Mouse (Mus musculus) layer of hippocampus, postnatal 10 days (tissue): ENCODE results near the gene Wdr35. TPM values are rescaled to one million over a fixed set of nuclear protein-coding genes. Genes with fewer than 3 reads are reported as not detected.
A peak's percentile ranks its signal among the peaks of the same experiment; 100 is the strongest.

Experiments used
- DNase-seq, 2 experiments: peaks; one replicate each; pipeline ENCODE4 v3.0.0; 2021; ENCODE audit warnings: low spot score in 2 of 2
- total RNA-seq, 2 experiments: library from RNA; stranded (reverse); gene quantifications; 2 replicates each; pipeline ENCODE4 v1.2.3; 2021

The Wdr35 gene
- total RNA-seq, 2 experiments from 2014 or later, result 43.0 to 47.6 TPM

GRCm38 (mm10) chr12:9050824-9051223 is 77.1 kb downstream of the Wdr35 start:
- no peak for DNase-seq

GRCm38 (mm10) chr12:9052075-9052829 is 78.6 kb downstream of the Wdr35 start:
- peak; percentile 82 to 87 for DNase-seq

GRCm38 (mm10) chr12:9053345-9053744 is 79.7 kb downstream of the Wdr35 start:
- DNase-seq, result no peak

- no peak for DNase-seq
Observed at GRCm38 (mm10) chr12:9054012-9054411, 80.3 kb downstream of the Wdr35 start.

DNA sequence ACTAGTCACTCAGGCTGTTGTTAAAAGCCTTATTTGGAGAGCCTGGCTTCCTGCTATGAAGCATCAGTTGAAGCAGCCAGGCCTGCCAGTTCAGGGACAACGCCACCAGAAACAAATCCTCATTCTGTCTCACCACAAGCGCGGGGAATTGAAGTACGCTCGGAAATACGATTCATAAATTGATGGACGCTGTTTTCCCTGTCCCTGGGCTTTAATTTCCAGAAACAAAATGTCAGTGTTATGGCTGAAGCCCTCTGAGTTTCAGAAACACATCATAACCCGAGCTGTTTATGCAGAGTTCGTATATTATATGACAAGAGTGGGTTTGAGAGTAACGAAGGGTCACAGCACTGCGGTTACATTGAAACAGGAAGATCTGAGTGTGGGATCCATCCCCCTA is 81.6 kb downstream of the Wdr35 start:
- no peak for DNase-seq

DNA sequence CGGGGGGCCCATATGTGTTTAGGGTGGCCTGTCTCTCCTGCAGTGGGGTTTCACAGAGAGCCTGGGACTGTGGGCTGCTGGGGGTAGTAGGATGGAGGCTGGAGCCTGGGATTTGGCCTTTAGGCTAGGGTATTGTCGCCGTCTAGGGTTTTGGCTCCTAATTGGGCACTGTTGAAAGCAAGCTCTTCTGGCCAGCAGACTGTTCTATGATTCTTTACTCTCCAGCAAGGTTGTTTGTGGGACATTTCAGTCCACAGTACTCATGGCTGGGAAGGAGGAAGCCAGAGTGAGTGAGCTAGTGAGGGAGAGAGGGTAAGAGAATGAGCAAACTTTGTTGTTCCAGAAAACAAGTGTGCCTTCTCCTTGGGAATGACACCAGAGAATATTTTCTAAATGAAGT is 85.8 kb downstream of the Wdr35 start:
- no peak for DNase-seq

DNA sequence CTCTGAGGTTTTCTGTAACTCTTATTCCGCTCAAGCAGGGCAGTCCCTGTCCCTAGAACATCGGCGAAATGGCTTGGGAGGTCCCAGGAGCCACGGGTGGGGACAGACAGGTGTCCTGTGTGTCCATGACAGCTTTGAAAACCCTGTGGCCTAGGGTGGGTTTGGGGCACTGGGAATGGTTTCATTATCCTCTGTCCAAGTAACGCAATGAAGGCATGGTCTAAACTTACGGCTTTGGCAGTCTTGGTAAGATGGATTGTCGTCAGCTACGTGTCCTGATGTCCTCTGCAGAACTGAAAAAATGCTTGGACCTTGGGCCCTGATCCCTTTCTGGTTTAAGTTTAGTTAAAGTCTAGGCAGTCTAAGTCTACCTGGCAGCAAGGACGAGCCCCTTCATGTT is 86.3 kb downstream of the Wdr35 start:
- DNase-seq, result no peak

- no peak for DNase-seq
Observed at GRCm38 (mm10) chr12:9063611-9064010, 89.9 kb downstream of the Wdr35 start.

DNA sequence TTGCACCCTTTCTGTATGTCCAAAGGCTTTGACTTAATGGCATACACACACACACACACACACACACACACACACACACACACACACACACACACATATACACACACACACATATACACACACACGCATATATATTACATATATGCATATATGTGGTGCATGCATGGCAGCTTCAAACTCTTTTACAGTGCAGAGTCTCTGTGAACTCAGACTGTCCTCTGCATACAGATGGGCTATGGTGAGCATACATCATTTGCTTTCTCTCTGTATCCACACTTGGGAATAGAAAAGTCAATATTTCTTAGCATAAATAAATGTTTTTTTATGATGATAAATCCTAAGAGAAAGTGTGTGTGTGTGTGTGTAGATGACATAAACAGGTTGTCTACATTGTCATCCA is 97.4 kb downstream of the Wdr35 start:
- no peak for DNase-seq

DNA sequence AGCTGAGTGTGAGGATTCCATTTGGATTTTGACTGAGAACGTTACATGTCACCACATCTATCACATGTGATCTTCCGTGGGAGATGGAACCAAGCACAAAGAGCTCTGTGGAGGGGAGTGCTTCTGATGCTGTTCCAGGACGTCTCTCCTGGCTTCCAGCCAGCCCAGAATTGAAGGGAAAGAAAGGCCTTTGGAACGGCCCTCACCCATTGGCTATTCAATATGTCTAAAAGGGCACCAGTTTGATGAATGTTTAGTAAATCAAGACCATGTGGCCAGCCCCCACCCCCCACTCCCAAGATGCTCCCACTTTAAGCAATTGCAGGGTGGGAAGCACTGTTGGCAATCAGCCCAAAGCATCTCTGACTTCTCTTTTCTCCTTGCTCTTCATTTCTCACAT is 97.8 kb downstream of the Wdr35 start:
- no peak for DNase-seq

GRCm38 (mm10) chr12:9077554-9078125 is 103.9 kb downstream of the Wdr35 start:
- no peak for DNase-seq

Other genes starting within 250 kb of the Wdr35 start
- gene Sdc1, start 202.6 kb upstream of the Wdr35 start, total RNA-seq, result 1 to 10 TPM; 4.8 to 5.2 TPM
- gene Laptm4a, start 52.2 kb upstream of the Wdr35 start, total RNA-seq, result 100 to 1,000 TPM; 205 to 226 TPM
- under 1 TPM in 1 of 2 experiments, not detected in 1; 0.11 TPM for gene Matn3, start 26.0 kb upstream of the Wdr35 start, total RNA-seq
- gene Ttc32, start 56.1 kb downstream of the Wdr35 start, total RNA-seq, result 1 to 10 TPM; 3.7 to 4.4 TPM